Mouse (Mus musculus) liver, postnatal 0 days (tissue): ENCODE measurements around the gene Cbl.

Source experiments
- CTCF ChIP-seq: sonication (generic); IDR thresholded peaks from 2 replicates; pipeline ENCODE4 v1.5.1; 2016; ENCODE audit warnings: antibody characterized with exemption, low read depth
- EP300 ChIP-seq: IDR thresholded peaks from 2 replicates; pipeline ENCODE4 v1.6.1; 2016; ENCODE audit warnings: antibody characterized with exemption, low read depth, mild to moderate bottlenecking

GRCm38 (mm10) chr9:44181537-44181936, 52.3 kb downstream of the Cbl start:
- TF ChIP-seq CTCF (no peak), EP300 (no peak)
